Mouse (Mus musculus) regulatory T cell (primary cell): ENCODE data around the gene Ovca2.
"Not testable (repeated sequence)": the region's sequence is repeated elsewhere in the genome, so short reads cannot be mapped to it uniquely, and the experiment has no call there.

Source experiments
- in situ Hi-C: fragments of 300-600 bp; cut with MboI, MseI; formaldehyde crosslinking; loops from one replicate; pipeline ENCODE4 v1.15.1; 2025; ENCODE audit warnings: high pct_unique_total_duplicates

The Ovca2 gene

DNA sequence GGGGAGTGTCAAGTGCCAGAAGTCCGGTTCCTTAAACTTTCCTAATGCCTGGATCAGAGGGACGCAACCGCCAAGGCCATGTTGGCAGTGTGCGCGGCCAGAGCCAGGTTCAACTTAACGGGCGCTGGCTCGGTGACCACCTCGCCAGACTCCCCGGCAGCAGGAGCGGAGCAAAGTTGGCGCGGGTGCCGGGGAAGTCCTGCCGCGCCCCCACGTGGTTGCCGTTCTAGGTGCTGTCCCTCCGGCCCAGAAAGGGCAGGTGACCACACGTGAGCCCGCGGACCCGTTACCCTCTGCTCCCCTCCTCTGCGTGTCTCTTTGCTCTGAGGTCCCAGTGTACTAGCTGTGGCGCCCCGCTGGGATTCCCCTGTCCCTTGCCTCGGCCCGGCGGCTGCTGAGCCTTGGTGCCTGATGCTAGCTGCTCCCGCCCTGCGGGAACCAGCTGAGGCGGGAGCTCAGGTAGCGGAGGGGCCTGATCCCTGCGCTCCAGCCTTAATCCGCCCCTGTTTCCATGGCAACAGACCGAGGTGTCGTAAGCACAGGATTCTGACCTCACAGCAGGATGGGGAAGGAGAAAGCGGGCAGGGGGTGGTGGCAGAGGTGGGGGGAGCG lies 16.3 kb upstream of the Ovca2 start:
- in situ Hi-C loops, result loop anchor here (5.0 kb wide), 1 partner anchor 92 kb away; no protein-coding TSS in a partner anchor

DNA sequence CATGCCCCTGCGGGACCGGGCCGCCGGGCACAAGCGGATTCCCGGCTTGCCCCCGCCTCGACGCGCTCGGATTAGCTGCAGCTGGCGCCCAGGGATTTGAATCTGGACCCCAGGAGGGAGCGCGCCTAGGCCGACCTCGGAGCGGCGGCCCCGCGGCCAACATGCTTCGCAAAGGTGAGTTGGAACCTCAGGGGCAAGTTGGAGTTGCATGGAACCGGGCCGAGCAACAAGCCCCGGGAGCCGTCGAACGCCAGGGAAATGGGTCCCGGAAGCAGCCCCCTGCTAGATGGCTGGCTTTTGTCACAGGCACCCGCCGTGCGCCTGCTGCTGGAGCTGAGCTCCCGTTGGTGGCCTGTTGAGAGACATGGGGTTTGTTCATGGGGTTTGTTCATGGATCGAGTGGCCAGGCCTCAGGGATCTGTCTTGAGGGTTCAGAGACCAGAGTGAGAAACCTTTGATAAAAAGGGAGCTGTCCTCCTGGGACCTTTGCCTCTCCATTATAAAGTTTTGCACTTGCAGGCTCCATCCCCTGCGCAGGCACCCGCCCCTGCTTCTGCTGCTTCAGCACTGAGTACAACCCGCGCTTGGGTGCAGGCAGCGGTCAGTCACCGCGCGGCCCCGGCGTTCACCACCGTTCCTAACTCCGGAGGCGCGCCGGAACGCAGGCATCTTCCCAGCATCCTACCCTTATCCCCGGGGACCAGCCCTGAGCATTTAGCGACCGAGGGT lies 15.7 kb upstream of the Ovca2 start:
- in situ Hi-C loops, result loop anchor here (5.0 kb wide), 1 partner anchor 93 kb away; no protein-coding TSS in a partner anchor

DNA sequence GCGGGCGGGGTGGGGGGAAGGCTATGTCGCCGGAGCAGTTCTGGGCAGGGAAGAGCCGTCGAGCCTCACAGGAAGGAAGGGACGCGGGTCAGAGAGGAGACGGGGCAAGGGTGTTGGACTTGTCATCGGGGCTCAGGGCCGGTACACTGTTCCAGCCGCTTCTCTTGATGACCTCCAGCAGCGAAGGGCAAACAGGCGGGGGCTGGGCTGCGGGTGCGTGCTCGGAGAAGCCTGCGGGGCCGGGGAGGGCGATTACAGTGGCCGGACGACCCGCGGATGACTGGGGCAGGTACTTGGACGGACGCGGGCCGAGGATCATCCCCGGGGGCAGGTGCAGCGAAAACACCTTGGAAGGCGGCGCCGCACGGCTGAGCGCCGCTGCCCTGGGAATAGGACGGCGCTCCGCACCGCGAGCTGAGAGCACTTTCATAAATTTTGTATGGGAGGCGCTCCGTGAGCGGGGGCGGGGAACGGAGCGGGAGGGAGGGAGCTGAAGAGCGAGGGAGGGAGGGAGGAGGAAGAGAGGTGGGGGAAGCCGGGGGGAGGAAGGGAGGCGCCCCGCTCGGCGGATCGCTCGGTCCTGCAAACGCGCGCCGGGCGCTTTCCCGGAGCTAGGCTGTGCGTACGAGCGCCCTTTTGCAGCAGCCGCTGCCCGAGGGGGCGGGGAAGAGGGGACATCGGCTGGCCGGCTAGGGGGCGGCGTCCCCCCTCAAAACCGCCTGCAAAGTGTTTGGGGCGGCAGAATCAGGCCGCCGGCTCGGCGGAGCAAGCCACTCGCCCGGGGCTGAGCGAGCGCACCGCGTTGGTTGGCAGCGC lies 14.8 kb upstream of the Ovca2 start, which contains the start of gene Rtn4rl1:
Gene Rtn4rl1 (plus strand): TSS at position 528 of the 816 bp plus-strand sequence.
- in situ Hi-C loops, result loop anchor here (5.0 kb wide), 1 partner anchor 94 kb away; no protein-coding TSS in a partner anchor

DNA sequence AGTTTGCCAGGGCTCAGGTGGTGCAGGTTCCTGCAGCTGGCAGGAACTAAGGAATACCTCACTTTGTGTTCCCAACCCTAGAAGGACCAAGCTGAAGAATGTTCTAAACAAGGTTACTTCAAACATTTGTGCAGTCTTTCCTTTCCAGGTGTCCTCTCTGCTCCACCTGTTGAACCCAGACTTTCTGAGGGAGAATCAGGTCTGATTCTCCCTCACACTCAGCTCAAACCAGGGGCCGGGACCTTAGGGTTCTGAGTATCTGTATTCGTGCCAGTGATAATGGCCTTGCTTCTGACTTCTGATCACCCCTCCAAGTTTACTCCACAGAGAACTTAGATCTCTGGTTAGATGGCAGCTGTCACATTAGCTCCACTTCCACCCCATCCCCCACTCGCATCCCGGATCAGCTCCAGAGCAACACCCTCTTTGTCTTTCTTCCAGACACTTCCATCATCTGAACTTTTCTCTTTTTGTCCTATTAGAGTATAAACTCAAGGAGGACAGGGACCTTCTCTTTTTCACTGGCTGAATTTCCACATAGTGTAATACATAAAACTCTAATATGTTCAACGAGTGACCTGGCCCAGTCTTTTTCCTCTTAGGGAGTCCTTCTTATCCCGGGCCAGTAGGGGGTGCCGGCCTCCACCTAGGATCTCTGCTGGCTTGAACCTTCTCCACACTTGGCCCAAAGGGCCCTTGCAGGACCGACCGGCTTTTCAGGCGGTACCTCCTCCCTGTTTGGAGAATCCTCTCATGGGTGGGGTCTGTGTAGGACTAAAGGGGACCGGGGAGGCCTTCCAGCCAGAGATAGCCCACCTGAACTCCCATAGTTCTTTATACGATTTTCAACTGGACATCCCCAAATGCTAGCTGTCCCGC lies 13.9 kb upstream of the Ovca2 start:
- in situ Hi-C loops, result loop anchor here (5.0 kb wide), 1 partner anchor 95 kb away; no protein-coding TSS in a partner anchor

DNA sequence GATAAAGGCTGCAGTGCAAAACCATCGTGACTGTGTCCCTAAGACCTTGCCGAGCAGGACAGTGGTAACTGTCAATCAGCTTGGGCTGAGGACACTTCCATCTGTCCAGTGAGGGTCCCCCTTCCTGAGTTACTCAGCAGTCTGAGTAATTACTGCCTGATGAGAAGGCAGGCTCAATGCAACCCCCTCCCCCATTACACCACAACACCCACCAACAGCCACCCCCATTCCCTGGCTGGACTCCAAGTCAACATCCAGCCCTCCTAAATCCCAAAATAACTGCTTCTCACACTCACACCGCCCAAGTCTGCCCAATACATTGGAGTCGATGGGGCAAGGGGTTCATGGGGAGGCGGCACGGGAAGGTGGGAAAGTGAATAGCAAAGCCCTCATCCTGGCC lies 13.2 kb upstream of the Ovca2 start:
- in situ Hi-C loops, result loop anchor here (5.0 kb wide), 1 partner anchor 95 kb away; no protein-coding TSS in a partner anchor

DNA sequence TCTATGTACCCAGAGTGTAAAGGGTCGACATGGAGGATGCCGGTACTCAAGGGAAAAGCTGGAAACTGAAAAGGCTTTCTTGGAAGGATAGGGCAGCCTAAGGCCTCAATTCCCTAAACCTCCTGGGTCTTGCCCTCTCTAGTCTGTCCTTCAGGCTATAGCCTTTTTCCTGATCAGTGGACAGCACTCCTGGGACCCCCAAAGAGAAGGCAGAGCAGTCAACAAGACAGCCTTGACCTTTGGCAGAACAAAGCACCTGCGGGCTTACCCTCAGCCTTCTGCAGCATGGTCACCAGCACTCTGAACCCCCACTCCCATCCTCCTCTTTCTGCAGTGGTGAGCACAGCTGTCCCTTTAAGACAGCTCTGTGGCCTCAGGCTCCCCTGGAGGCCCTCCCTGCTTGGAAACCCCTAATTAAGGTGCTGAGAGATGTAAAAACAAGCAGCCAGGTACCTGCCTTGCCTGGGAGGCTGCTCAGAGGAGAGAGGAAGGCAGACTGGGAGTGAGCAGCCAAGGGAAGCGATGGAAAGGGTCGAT lies 12.3 kb upstream of the Ovca2 start, which contains the start of gene Dph1:
Gene Dph1 (minus strand): TSS at position 337 of the 537 bp plus-strand sequence.
- in situ Hi-C loops, result loop anchor here (5.0 kb wide), 1 partner anchor 96 kb away; no protein-coding TSS in a partner anchor

DNA sequence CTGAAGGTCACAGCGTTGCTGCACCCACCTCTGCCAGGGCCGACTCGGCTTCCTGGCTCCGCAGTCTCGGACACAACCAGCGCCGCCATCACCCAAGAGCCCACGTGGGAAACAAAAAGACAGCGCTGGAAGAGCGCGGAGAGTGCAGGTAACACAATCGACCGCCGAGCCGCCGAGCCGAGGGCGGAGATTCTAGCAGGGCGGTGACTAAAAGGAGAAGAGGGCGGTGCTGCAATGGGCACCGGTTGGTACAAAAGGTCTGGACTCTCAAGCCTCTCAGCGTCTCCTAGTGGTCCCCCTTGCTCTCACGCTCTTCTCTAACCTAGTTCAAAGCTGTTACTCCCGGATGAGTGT lies 11.7 kb upstream of the Ovca2 start:
- in situ Hi-C loops, result loop anchor here (5.0 kb wide), 1 partner anchor 97 kb away; no protein-coding TSS in a partner anchor

DNA sequence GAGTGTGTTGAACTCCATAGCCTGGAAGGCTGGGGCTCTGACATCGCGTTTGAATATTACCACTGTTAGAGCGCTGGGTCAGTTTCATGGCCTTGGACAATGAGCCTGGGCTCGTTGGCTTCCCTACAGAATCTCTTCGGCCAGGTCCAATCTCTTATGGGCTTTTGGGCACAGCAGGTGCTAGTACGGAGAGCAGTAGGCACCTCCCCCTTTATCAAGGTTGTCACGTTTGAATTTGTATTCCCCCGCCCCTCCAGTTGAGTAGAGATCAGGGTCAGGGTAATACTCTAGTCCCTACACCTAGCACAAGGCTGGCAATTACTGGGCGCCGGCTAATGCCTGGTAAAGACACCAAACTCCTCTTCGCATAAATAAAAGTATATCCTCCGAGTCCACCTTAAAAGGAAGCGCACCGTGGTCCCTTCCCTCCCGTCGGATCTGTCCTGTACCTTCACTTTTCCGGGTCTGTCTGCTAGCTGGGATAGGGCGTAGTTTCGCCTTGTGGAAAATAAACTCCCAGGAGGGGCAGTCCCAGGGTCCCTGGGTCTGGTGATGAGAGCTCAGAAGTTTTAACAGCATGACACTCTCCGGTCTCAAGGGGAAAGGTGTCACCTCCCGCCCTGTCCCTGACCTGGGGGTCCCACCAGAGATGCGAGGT lies 11.2 kb upstream of the Ovca2 start:
- in situ Hi-C loops, result loop anchor here (5.0 kb wide), 1 partner anchor 97 kb away; no protein-coding TSS in a partner anchor

DNA sequence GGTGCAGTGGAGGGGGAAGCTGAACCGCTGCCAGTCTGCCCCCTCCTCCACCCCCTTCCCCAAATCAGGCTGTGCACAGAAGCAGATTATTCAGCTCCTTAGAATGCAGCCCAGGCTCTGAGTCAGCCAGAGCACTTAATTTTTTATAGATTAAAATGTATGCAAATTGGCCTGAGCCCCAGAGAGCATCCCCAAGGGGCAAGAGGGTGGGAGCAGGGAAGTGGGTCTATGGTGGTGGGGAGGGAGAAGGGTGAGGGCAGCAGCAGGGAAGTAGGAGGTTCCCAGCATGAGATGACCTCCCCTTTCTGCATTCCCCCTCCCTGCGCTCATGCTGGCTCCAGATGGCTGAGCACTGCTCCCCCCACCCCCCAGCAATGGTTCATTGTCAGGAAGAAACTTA lies 6.4 kb upstream of the Ovca2 start:
- in situ Hi-C loops, result no loop called here

DNA sequence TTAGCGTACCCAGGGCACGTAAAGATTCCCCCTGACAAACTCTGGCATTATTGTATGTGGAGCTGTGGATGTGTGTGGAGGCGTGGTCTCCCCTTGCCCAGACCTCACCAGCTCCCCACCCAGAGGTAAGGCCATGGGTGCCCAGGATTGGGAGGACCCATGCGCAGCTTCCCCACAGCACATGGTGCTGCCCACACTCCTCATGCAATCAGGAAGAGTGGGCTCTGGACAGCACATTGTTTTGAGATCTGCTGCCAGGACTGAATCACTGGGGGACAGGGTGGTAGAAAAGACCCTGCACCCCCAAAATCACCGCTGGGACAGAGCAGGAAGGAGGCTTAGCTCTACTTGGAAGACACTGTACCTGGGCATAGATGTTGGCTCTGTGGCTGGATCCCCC lies 5.9 kb upstream of the Ovca2 start:
- in situ Hi-C loops, result no loop called here

DNA sequence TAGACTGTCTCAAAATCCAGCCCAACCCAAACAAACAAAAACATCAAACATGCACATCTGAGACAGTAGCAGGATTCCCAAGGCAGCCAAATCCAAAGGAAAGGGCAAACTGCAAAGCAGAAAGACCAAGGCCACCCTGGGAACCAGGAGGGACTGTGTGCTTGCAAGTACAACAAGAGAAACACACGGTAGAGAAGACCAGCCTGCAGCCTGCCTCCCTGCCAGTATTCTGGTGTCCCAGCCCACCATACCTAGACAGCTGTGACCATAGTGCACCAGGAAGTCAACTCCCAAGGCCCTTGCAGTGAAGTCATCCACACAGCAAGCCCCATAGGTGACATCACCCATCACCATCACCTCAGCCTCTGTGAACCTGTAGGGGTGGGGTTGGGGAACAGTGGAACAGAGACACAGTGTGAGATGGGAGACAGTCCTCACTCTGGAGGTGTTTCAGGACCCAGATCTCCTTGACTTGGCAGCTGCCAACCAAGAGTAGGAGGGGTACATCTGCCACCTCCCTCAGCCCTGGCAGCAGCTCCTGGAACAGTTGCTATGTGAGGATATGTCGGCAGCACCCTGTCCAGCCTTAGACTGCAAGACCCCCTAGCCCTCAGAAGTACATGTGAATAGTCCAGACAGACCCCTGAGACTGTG lies 5.4 kb upstream of the Ovca2 start:
- in situ Hi-C loops, result no loop called here

DNA sequence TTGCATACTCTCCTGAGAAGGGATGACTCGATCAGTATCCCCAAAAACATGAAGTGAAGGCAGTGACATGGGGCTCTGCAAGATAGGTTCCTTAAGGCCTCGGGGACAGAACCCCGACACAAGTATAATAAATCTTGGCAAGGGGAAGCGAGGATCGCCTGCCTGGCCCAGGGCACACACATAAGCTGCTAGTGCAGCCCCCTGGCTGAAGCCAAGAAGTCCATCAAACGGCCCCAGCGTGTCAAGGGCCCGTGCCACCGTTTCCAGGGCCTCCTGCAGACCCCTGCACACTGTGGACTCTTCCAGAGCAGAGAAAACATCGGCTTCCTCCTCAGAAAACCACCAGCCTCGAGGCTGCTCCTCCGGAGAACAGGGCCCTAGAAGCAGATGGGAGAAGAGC lies 624 bp downstream of the Ovca2 start:
- in situ Hi-C loops, result no loop called here

DNA sequence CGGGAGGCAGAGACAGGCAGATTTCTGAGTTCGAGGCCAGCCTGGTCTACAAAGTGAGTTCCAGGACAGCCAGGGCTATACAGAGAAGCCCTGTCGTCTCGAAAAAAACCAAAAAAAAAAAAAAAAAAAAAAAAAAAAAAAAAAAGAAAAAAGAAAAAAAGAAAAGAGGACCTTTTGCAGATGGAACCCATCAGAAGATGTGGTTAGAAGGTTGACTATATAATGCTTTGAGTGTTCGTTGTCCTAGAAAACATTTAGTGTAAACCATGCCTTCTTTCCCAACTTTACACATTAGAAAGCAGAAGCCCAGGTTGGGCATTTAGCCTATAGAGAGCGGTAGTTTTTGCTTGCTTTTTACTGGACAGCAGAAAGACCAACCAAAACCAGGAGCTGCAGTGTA lies 4.1 kb downstream of the Ovca2 start:
- in situ Hi-C loops, result not testable (repeated sequence)

DNA sequence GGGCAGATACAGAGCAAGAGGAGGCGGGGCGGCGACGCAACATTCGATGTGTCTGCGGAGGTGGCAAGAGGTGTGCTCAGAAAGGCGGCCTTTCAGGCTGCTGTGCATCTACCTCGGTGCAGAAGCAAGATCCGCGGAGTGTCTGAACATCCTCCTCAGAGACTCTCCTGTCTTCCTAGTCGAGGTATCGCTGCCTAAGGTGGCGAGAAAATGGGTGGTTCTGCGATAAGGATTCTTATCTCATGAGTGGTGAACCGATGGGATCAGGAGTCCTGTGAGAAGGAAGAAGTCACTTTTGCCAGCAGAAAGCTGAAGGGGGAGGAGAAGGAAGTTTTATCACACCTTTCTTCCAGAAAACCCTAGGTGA lies 4.9 kb downstream of the Ovca2 start:
- in situ Hi-C loops, result no loop called here

DNA sequence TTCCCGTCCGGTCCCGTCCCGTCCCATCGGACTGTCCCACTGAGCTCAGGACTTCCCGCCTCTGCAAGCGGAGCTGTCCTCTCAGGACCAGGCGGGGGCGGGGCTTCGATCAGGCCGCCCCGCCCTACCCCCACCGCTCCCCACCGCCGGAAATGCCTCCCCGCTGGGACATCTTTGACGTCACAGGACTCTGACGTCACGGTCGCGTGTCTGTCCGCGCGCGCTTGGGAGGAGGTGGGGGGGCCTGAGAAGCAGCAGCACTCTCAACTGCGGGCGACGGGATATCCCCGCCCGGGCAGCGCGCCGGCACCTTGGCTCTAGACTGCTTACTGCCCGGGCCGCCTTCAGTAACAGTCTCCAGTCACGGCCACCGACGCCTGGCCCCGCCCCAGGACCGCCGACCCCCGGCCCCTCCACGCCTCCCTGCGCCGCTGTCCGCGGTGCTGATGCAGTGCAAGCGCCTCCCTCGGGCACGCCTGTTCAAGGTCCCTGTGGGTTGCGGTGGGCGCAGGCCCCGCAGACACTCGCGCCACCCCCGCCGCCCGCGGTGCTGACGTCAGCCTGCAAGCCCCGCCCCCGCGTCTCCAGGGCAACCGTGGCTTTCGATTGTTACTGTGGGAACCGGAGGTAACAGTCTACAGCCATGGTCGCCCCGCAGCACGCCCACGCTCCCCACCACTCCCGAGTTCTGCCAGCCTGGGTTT lies 5.4 kb downstream of the Ovca2 start:
- in situ Hi-C loops, result no loop called here

DNA sequence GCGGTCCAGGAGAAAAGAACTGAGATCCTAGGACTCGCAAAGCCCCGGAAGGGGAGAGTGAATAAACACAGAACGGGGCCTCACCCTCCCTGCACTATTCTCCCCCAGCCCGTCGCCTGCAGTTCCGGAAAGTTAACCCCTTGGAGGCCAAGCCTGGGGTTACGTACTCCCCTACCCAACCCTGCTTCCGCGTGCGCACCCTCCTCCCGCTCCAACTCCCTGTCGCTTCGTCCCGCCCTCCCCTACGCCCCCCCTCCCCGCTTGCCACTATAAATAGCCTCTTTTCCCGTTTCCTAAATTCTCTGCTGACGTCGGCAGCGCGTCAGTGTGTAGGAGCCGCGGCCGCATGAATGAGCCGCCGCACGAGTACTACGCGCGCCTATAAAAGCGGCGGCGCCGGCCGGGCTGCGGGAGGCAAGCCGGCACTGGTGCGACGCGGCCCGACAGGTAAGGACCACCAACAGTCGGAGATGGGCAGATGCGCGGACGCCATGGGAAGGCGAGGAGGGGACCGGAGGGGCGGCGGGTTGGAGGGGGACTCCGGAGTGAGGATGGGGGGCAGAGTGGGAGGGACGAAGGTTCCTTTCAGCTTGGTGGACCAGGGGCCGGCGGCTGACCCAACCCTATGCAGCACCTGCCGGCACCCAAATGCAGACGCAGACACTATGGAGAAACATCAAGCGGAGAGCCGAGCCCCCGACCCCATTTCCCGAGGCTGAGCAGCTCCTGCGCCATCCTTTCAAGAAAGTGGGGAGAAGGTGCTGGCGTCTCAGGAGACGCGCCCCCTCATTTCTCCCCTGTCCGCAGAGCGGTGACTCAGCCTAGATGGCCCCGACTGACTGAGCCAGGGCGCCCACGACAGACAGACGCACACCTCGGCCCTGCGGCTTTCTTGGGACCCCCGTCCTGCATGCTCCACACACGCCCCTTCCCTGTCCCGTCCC lies 6.2 kb downstream of the Ovca2 start:
- in situ Hi-C loops, result no loop called here

DNA sequence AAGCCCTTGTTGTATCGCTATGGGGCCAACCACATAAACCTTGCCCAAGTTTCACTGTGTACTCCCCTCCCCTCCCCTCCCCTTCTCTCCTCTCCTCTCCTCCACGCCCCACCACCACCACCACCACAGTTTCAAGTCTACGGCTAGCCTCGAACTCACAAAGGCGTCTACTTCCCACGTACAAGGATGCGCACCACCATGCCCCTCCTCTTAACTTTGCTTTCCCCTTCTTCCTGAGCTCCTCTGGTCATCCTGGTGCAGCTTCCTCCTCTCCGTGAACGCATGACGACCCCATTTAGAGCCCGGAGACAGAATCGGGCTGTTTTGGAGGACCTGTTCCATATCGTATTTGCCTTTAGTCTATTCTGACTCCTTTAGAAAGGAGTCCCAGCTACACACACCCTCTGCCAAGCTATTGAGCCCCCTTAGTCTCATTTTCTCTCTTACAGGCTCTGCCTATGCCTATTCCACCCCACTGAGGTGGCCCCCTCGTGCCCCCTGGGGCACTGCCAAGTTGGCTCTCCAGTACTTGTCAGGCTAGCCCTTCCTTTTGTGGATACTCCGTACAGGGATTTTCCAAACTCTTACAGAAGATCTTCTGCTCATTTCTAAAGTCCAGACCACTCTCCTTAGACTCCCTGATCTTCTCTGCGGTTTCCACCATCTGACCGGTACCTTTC lies 7.3 kb downstream of the Ovca2 start:
- in situ Hi-C loops, result no loop called here
